Mouse (Mus musculus) neural tube, embryonic 14.5 days (tissue): Measurements from ENCODE around the gene H2afz. TPM values are rescaled to one million over a fixed set of nuclear protein-coding genes. Genes with fewer than 3 reads are reported as not detected.
"Not testable (repeated sequence)": the region's sequence is repeated elsewhere in the genome, so short reads cannot be mapped to it uniquely, and the experiment has no call there.

Source experiments
- ATAC-seq: fragments of 200-750 bp; cut with Nextera tagmentation; 2 replicates; pipeline ENCODE4 v1.8.0; 2017; ENCODE audit warnings: low read depth, mild to moderate bottlenecking, moderate TSS enrichment, moderate library complexity
- H3K27ac ChIP-seq: fragments of 300-500 bp; sonication (generic); 2 replicates; pipeline ENCODE4 v1.5.1; 2014; ENCODE audit warnings: low read depth, mild to moderate bottlenecking, control low read depth, low read length, moderate library complexity, mixed read lengths
- H3K27me3 ChIP-seq: fragments of 300-500 bp; sonication (generic); 2 replicates; pipeline ENCODE4 v1.6.1; 2014; ENCODE audit warnings: low read length; ENCODE audit not compliant: control insufficient read depth, insufficient read depth
- H3K36me3 ChIP-seq: fragments of 300-500 bp; sonication (generic); 2 replicates; pipeline ENCODE4 v1.6.1; 2014; ENCODE audit warnings: low read length, mixed read lengths; ENCODE audit not compliant: control insufficient read depth, insufficient read depth
- H3K4me1 ChIP-seq: fragments of 300-500 bp; sonication (generic); 2 replicates; pipeline ENCODE4 v1.6.1; 2014; ENCODE audit warnings: low read length; ENCODE audit not compliant: control insufficient read depth, insufficient read depth
- H3K4me2 ChIP-seq: fragments of 300-500 bp; sonication (generic); 2 replicates; pipeline ENCODE4 v1.6.1; 2014; ENCODE audit warnings: mild to moderate bottlenecking, low read depth, low read length, control low read depth
- H3K4me3 ChIP-seq: fragments of 300-500 bp; sonication (generic); 2 replicates; pipeline ENCODE4 v1.5.1; 2014; ENCODE audit warnings: low read depth, low read length, control low read depth, mixed read lengths
- H3K9ac ChIP-seq: fragments of 300-500 bp; sonication (generic); replicated peaks from 2 replicates; pipeline ENCODE4 v1.6.1; 2014; ENCODE audit warnings: low read depth, mild to moderate bottlenecking, control low read depth, low read length, mixed read lengths
- H3K9me3 ChIP-seq: fragments of 300-500 bp; sonication (generic); 2 replicates; pipeline ENCODE4 v1.6.1; 2016; ENCODE audit warnings: low read length; ENCODE audit not compliant: control insufficient read depth
- WGBS: fragments of 180-500 bp; shearing (Covaris S2); extraction: QIAGEN DNeasy Blood & Tissue Kit; methylation state at CpG from one replicate; pipeline ENCODE4 v1.1.7; 2014; 5-methylcytosine and 5-hydroxymethylcytosine counted together
- polyA plus RNA-seq: library from polyadenylated mRNA; unstranded; fragments of >200 nt; fragmentation: Nextera tagmentation; extraction: Ambion mirVana; gene quantifications from 2 replicates; pipeline ENCODE4 v1.2.1, GENCODE M21; 2014

H2afz gene
- polyA plus RNA-seq, 1 experiment from 2014 or later, result 673 TPM

DNA sequence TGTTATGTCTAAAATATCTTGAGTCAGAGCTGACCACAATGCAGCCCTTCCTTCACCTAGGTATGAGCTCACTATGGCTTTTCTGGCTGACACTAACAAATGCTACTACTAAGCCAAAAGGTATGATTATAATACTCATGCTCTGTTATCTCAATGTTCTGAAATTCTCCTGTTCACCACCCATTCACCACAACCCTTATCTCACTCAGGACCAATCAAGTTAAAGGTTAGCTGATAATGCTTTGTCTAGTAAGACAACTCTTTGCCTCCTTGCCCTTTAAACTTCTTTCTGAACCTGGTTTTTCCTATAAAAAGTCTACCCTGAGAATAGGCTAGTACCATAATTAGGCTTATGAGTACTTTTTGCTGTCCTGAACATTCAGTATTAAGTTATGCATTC is 26.1 kb upstream of the H2afz start:
- no peak overlapping the region for H3K4me3 ChIP-seq
- H3K4me2 ChIP-seq, result no peak overlapping the region
- no peaks in the 10 kb centered on the region for H3K4me1 ChIP-seq
- H3K9ac ChIP-seq, result no peak overlapping the region
- no peaks in the 10 kb centered on the region for H3K36me3 ChIP-seq
- no peak for ATAC-seq
- H3K9me3 ChIP-seq, result no peaks in the 10 kb centered on the region
- no peak overlapping the region for H3K27ac ChIP-seq
- no peaks in the 10 kb centered on the region for H3K27me3 ChIP-seq

DNA sequence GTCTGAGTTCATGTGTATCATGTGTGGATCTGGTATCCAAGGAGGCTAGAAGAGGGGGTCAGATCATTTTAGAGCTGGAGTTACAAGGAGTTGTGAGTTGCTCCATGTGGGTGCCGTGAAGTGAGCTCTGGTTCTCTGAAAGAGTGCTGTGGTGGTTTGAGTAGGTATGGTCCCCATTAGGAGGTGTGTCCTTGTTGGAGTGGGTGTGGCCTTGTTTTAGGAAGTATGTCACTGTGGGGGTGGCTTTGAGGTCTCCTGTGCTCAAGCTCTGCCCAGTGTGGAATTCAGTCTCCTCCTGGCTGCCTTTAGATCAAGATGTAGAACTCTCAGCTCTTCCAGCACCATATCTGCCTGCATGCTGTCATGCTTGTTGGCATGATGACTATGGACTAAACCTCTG is 21.3 kb upstream of the H2afz start:
- Histone ChIP-seq H3K27me3 (no peaks in the 10 kb centered on the region), H3K36me3 (no peaks in the 10 kb centered on the region), H3K27ac (no peak overlapping the region), H3K4me1 (no peaks in the 10 kb centered on the region), H3K4me2 (no peak overlapping the region), H3K9ac (no peak overlapping the region), H3K9me3 (no peaks in the 10 kb centered on the region), H3K4me3 (no peak overlapping the region)
- ATAC-seq, result no peak
- 90% methylated on average over 1 of the region's 1 CpGs for WGBS

DNA sequence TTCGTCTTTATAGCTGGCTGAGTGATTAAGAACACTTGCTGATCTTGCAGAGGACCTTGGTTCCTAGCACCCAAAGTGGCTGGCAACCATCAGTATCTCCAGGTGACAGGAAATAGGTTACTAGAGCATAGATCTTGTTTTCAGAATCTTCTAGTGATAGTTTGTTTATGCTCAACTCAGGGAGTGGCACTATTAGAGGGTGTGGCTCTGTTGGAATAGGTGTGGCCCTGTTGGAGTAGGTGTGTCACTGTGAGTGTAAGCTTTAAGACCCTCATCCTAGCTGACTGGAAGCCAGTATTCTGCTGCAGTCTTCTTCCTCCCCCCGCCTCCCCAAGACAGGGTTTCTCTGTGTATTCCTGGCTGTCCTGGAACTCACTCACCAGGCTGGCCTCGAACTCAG is 20.0 kb upstream of the H2afz start:
- H3K9me3 ChIP-seq, result no peaks in the 10 kb centered on the region
- H3K9ac ChIP-seq, result no peak overlapping the region
- H3K4me3 ChIP-seq, result no peak overlapping the region
- no peaks in the 10 kb centered on the region for H3K4me1 ChIP-seq
- H3K36me3 ChIP-seq, result no peaks in the 10 kb centered on the region
- no peak overlapping the region for H3K4me2 ChIP-seq
- H3K27me3 ChIP-seq, result no peaks in the 10 kb centered on the region
- no peak overlapping the region for H3K27ac ChIP-seq
- WGBS, result 89% methylated on average over 3 of the region's 3 CpGs
- no peak for ATAC-seq

DNA sequence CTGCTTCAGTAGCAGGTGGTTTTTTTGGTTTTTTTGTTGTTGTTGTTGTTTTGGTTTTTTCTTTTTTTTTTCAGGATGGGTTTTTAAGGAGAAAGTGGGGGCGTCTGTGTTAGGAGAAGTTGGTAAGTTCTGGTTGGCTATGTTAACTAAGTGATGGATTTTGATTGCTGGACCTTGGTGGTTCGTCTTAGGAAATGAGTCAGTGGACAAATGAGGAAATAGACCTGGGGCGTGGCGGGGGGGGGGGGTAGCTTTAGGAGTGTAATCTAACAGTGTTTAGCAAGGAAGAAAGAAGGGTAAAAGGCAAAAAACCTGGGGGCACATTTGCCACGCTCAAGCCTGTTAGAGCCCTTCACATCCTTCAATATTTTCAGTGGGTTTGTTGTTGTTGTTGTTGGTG is 17.7 kb upstream of the H2afz start:
- H3K27ac ChIP-seq, result no peak overlapping the region
- ATAC-seq, result no peak
- no peaks in the 10 kb centered on the region for H3K36me3 ChIP-seq
- no peak overlapping the region for H3K9ac ChIP-seq
- H3K4me3 ChIP-seq, result no peak overlapping the region
- H3K9me3 ChIP-seq, result no peaks in the 10 kb centered on the region
- H3K4me1 ChIP-seq, result no peaks in the 10 kb centered on the region
- WGBS, result 86% methylated on average over 5 of the region's 5 CpGs
- H3K27me3 ChIP-seq, result no peaks in the 10 kb centered on the region
- no peak overlapping the region for H3K4me2 ChIP-seq

DNA sequence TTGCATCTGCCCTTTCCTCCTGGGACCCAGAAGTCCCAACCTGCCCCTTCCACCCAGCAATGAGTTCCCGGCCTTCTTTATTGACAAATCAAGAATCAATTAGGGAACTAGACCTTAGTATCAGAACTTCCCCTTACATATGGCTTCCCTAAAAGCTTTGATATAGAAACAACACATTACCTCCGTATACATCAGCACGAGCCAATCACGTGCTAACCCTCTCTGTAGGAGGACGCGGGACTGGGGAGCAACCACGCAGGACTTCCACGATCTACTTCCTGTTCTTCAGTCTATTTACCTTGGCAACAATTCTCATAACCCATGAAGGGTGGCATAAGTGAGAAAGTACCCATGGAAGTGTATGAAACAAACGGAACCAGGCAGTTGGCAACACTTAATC is 15.9 kb upstream of the H2afz start:
- WGBS, result 91% methylated on average over 9 of the region's 9 CpGs
- Histone ChIP-seq H3K36me3 (no peaks in the 10 kb centered on the region), H3K27me3 (no peaks in the 10 kb centered on the region), H3K4me1 (no peaks in the 10 kb centered on the region), H3K4me3 (no peak overlapping the region), H3K9me3 (no peaks in the 10 kb centered on the region), H3K27ac (no peak overlapping the region), H3K4me2 (no peak overlapping the region), H3K9ac (no peak overlapping the region)
- ATAC-seq, result no peak

DNA sequence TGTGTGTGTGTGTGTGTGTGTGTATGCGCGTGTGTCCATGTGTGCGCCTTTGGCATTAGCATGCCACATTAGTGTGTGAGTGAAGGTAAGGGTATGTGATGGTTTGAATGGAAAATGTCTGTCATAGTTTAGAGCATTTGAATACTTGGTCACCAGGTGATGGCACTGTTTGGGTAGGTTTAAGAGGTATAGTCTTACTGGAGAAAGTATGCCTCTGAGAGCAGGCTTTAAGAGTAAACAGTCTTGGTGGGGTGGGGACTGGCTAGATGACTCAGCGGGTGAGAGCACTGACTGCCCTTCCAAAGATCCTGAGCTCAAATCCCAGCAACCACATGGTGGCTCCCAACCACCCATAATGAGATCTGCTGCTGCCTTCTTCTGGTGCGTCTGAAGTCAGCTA is 14.6 kb upstream of the H2afz start:
- Histone ChIP-seq H3K27me3 (no peaks in the 10 kb centered on the region), H3K9ac (no peak overlapping the region), H3K4me1 (no peaks in the 10 kb centered on the region), H3K27ac (no peak overlapping the region), H3K4me3 (no peak overlapping the region), H3K36me3 (no peaks in the 10 kb centered on the region), H3K9me3 (no peaks in the 10 kb centered on the region), H3K4me2 (no peak overlapping the region)
- 95% methylated on average over 5 of the region's 5 CpGs for WGBS
- ATAC-seq, result no peak

DNA sequence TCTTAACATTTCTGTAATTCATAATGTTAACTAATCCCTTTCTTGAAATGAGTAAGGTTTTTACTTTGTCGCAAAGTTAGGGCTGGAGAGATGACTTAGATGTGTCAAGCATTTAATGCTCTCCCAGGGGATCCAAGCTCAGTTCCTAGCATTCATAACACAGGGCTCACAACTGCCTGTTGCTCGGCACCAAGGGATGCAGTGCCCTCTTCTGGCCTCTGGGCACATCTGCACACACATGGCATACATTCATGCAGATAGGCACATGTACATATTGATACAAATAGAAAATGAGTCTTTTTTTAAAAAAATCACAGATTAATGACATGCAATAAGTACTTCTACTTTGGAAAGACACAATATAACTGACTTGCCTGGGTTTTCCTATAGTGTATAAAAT is 13.1 kb upstream of the H2afz start:
- no peaks in the 10 kb centered on the region for H3K4me1 ChIP-seq
- H3K9ac ChIP-seq, result no peak overlapping the region
- no peaks in the 10 kb centered on the region for H3K27me3 ChIP-seq
- no peak for ATAC-seq
- H3K27ac ChIP-seq, result no peak overlapping the region
- no peaks in the 10 kb centered on the region for H3K36me3 ChIP-seq
- no peak overlapping the region for H3K4me2 ChIP-seq
- 92% methylated on average over 2 of the region's 2 CpGs for WGBS
- H3K9me3 ChIP-seq, result no peaks in the 10 kb centered on the region
- no peak overlapping the region for H3K4me3 ChIP-seq

DNA sequence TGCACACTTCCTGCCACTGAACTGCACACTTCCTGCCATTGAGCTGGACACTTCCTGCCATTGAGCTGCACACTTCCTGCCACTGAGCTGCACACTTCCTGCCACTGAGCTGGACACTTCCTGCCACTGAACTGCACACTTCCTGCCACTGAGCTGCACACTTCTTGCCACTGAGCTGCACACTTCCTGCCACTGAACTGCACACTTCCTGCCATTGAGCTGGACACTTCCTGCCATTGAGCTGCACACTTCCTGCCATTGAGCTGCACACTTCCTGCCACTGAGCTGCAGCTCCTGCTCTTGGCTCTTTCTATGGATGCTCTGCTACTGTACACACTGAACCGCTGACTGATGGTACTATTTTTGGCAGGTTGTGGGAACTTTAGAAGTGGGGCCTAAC is 11.3 kb upstream of the H2afz start:
- H3K4me1 ChIP-seq, H3K27ac ChIP-seq, H3K36me3 ChIP-seq, H3K4me2 ChIP-seq, H3K9ac ChIP-seq, H3K4me3 ChIP-seq, H3K27me3 ChIP-seq, ATAC-seq, H3K9me3 ChIP-seq: not testable (repeated sequence)
- 96% methylated on average over 1 of the region's 1 CpGs for WGBS

DNA sequence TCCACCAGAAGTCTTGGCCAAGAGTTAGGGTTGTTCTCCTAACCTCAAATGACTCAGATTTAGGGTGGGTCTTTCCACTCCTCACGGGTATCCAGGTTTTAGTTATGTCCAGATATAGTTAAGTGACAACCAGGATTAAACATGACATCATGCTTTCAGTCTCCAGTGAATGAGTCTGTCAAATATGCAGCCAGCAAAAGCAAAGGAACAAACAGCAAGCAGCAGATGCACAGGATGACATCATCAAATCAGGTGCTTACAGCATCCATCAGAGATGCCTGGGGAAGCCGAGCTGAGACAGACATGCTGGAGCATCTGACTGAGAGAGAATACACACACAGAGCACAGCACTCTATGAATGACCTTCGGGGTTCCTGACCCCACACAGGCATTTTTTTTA is 9.0 kb upstream of the H2afz start:
- H3K27me3 ChIP-seq, result no peaks in the 10 kb centered on the region
- no peaks in the 10 kb centered on the region for H3K9me3 ChIP-seq
- H3K27ac ChIP-seq, result no peak overlapping the region
- no peak overlapping the region for H3K4me2 ChIP-seq
- 80% methylated on average over 3 of the region's 3 CpGs for WGBS
- no peaks in the 10 kb centered on the region for H3K4me1 ChIP-seq
- ATAC-seq, result no peak
- no peak overlapping the region for H3K9ac ChIP-seq
- H3K36me3 ChIP-seq, result no peaks in the 10 kb centered on the region
- no peak overlapping the region for H3K4me3 ChIP-seq

DNA sequence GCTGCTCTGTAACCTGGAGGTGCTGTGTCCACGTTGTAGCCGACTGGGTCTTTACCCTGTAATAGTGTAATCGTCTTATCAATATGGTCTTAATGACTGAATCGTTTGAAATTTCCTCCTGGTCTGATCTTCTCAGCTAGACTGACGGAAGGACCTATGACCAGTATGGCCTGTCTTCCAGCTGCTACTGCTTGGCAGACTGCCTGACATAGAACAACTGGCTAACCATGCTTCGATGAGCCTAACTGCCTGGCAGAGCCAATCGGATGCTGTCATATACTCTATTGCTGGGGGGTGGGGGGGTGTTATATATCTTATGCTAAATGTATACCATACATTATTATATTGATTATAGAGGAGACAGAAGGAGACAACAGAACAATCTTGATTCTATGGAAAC is 8.2 kb upstream of the H2afz start:
- ATAC-seq, result no peak
- Histone ChIP-seq H3K27me3 (no peaks in the 10 kb centered on the region), H3K4me3 (no peak overlapping the region), H3K9me3 (no peaks in the 10 kb centered on the region), H3K4me2 (no peak overlapping the region), H3K4me1 (no peaks in the 10 kb centered on the region), H3K9ac (no peak overlapping the region), H3K36me3 (no peaks in the 10 kb centered on the region), H3K27ac (no peak overlapping the region)
- WGBS, result 74% methylated on average over 7 of the region's 7 CpGs
